Mouse (Mus musculus) fat pad, adult 2 months (tissue): ENCODE measurements at regions not wholly inside any gene's neighbourhood (a gene's known extent, or its start where the extent isn't known, plus 50 kb on each side); places are given as distances from the start of the nearest gene placed in this dataset.

Source experiments
- DNase-seq: peaks from one replicate; pipeline ENCODE4 v3.0.0-alpha.2; 2011; ENCODE audit warnings: low read depth, low spot score; ENCODE audit errors: extremely low read depth

GRCm38 (mm10) chr7:69865801-69866200 lies 500.7 kb downstream of the Nr2f2 start:
- no peak for DNase-seq

- DNase-seq: no peak
Observed at GRCm38 (mm10) chr7:69844631-69845324, 521.8 kb downstream of the Nr2f2 start.

GRCm38 (mm10) chr7:69837379-69837778 lies 529.2 kb downstream of the Nr2f2 start:
- no peak for DNase-seq

- DNase-seq: no peak
Observed at GRCm38 (mm10) chr7:69827251-69827650, 539.3 kb downstream of the Nr2f2 start.

- DNase-seq: no peak
Observed at GRCm38 (mm10) chr7:69820570-69820969, 546.0 kb downstream of the Nr2f2 start.

- DNase-seq: no peak
Observed at GRCm38 (mm10) chr7:69812301-69812700, 554.2 kb downstream of the Nr2f2 start.

GRCm38 (mm10) chr7:69810873-69811272 lies 555.7 kb downstream of the Nr2f2 start:
- no peak for DNase-seq

- no peak for DNase-seq
Observed at GRCm38 (mm10) chr7:69807220-69807619, 559.3 kb downstream of the Nr2f2 start.

GRCm38 (mm10) chr7:69770980-69771348 lies 595.6 kb downstream of the Nr2f2 start:
- DNase-seq: no peak

- DNase-seq: no peak
Observed at GRCm38 (mm10) chr7:69770313-69770979, 596.1 kb downstream of the Nr2f2 start.

GRCm38 (mm10) chr7:69766451-69766850 lies 600.1 kb downstream of the Nr2f2 start:
- no peak for DNase-seq

GRCm38 (mm10) chr7:69740495-69740894 lies 626.0 kb downstream of the Nr2f2 start:
- DNase-seq: no peak

GRCm38 (mm10) chr7:69738998-69739397 lies 627.5 kb downstream of the Nr2f2 start:
- no peak for DNase-seq

- no peak for DNase-seq
Observed at GRCm38 (mm10) chr7:69715081-69715480, 651.5 kb downstream of the Nr2f2 start.

- no peak for DNase-seq
Observed at GRCm38 (mm10) chr7:69670211-69670610, 696.3 kb downstream of the Nr2f2 start.

GRCm38 (mm10) chr7:69655583-69655982 lies 711.0 kb downstream of the Nr2f2 start:
- no peak for DNase-seq

GRCm38 (mm10) chr7:69645449-69645848 lies 721.1 kb downstream of the Nr2f2 start:
- DNase-seq: no peak

- no peak for DNase-seq
Observed at GRCm38 (mm10) chr7:69641652-69642051, 724.9 kb downstream of the Nr2f2 start.

- DNase-seq: no peak
Observed at GRCm38 (mm10) chr7:69599866-69600265, 766.7 kb downstream of the Nr2f2 start.

- DNase-seq: no peak
Observed at GRCm38 (mm10) chr7:69585716-69586115, 780.8 kb downstream of the Nr2f2 start.

GRCm38 (mm10) chr7:69585131-69585530 lies 781.4 kb downstream of the Nr2f2 start:
- no peak for DNase-seq

GRCm38 (mm10) chr7:69584516-69584915 lies 782.0 kb downstream of the Nr2f2 start:
- DNase-seq: no peak

- no peak for DNase-seq
Observed at GRCm38 (mm10) chr7:69583901-69584300, 782.6 kb downstream of the Nr2f2 start.
